Mouse (Mus musculus) small intestine, adult 2 months (tissue): Measurements from ENCODE around the gene Serpinh1.

ENCODE experiments used
- CTCF ChIP-seq: fragments of 200-500 bp; IDR thresholded peaks from 2 replicates; pipeline ENCODE4 v1.5.1; 2012; ENCODE audit warnings: low read depth, mild to moderate bottlenecking, control low read depth, inconsistent platforms, low read length, moderate library complexity, mixed read lengths; ENCODE audit not compliant: insufficient replicate concordance, insufficient read length; ENCODE audit errors: extremely low read depth
- POLR2A ChIP-seq: fragments of 200-500 bp; IDR thresholded peaks from 2 replicates; pipeline ENCODE4 v1.6.1; 2012; ENCODE audit warnings: low read depth, mild to moderate bottlenecking, control low read depth, inconsistent platforms, low read length, moderate library complexity

DNA sequence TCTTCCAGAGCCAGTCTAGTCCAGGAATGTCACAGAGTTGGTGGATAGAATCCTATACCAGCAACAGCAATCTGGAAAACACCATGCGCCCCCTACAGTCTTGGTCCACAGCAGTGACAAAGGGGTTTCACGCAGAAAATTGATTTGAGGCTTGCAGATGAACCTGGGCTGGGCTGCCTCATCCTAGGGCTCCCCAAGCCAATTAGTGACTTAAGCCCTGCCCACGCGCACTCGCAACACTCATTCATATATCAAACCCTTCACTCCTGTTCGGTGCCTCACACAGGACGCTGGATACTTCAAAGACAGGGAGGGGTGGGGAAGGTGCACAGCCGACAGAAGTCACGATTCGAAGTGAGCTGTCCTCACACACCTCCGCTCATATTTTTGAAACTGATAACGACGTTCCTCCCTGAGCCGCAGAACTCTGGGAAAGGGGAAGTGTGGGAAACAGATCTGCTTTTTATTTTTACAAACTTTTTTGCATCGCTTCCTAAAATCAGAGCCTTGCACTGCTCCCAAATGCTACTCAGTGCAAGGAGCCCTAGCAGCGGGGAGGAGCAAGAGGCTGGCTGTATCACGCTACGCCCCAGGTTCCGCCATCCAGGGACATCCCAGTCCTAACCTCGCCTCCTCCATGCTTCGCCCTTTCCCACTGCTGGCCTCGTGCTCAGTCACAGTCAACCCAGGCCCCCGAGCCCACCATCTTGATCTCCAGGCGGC lies 27.6 kb upstream of the Serpinh1 start:
- no peak for TF ChIP-seq POLR2A
- TF ChIP-seq CTCF: peak; percentile 13; the same call in 1 of the 2 replicates
